Mouse (Mus musculus): Measurements from ENCODE around the gene Ssbp3.

- TF ChIP-seq CTCF (IDR thresholded peaks at IDR 0.05; ENCODE audit: low read depth, low read length) = no peak
- no peak for TF ChIP-seq POLR2A (IDR thresholded peaks at IDR 0.05; ENCODE audit: extremely low read depth, insufficient read depth, low read length)
Measured at GRCm38 (mm10) chr4:107002517-107003165, 92.1 kb downstream of the Ssbp3 start.
